Mouse (Mus musculus): ENCODE data around the gene Vmn1r163. TPM values are rescaled to one million over a fixed set of nuclear protein-coding genes. Genes with fewer than 3 reads are reported as not detected.
"Not testable (repeated sequence)": the region's sequence is repeated elsewhere in the genome, so short reads cannot be mapped to it uniquely, and the experiment has no call there.

Gene Vmn1r163
- not detected in 2 replicates for polyA plus RNA-seq (2016; fragmentation: Nextera tagmentation; extraction: Ambion mirVana)

DNA sequence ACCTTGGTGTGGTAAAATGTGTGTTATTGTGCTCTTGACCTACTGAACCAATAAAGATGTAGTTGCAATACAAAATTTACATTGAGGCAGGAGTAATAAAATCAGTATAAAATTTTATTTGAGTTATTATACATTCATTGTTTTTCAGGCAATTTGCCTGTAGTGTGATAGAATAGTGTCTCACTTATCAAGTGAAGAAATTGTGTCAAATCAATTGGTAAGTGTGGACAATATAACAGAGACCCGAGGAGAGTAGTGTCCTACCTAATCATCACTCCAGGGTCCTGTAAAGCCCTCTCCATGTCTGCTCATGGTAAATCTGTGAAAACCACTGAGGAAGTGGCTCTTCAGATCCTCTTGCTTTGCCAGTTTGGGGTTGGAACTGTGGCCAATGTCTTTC lies at the start of gene Vmn1r163:
Gene Vmn1r163, plus strand, starts transcription at position 301 of the 400 bp plus-strand sequence.
- H3K4me3 ChIP-seq: not testable (repeated sequence)

DNA sequence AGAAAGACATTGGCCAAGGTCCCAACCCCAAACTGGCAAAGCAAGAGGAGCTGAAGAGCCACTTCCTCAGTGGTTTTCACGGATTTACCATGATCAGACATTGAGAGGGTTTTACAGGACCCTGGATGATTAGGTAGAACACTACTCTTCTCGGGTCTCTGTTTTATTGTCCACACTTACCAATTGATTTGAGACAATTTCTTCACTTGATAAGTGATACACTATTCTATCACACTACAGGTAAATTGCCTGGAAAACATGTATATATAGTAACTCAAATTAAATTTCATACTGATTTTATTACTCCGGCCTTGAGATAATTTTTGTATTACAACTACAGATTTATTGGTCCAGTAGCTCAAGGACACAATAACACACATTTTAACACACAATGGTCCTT lies 35.5 kb upstream of the Vmn1r163 start, which contains the start of gene Gm4216:
Gene Gm4216, minus strand, starts transcription at position 101 of the 400 bp plus-strand sequence.
- not testable (repeated sequence) for H3K27me3 ChIP-seq (ENCODE audit: low read depth, poor library complexity, severe bottlenecking); H3K4me3 ChIP-seq; H3K27ac ChIP-seq; H3K36me3 ChIP-seq; H3K9me3 ChIP-seq (replicated peaks); DNase-seq (ENCODE audit: low spot score); H3K4me1 ChIP-seq
- no CpG with 5 or more reads among the region's 3 CpGs for WGBS

More for the DNA sequence above, at the start of gene Vmn1r163:
- not testable (repeated sequence) for H3K4me1 ChIP-seq; H3K27me3 ChIP-seq (ENCODE audit: low read depth, poor library complexity, severe bottlenecking); H3K36me3 ChIP-seq; DNase-seq (ENCODE audit: low spot score); H3K27ac ChIP-seq; H3K9me3 ChIP-seq (replicated peaks)
- no CpG with 5 or more reads among the region's 1 CpGs for WGBS

DNA sequence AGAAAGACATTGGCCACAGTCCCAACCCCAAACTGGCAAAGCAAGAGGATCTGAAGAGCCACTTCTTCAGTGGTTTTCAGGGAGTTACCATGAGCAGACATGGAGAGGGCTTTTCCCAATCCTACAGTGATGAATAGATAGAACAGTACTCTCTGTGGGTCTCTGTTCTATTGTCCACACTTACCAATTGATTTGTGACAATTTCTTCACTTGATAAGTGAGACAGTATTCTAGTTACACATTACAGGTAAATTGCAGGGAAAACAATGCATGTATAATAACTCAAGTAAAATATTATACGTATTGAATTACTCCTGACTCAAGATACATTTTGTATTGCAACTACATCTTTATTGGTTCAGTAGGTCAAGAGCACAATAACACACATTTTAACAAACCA lies 12.0 kb downstream of the Vmn1r163 start, which contains the start of gene Gm8720:
Gene Gm8720, minus strand, starts transcription at position 101 of the 400 bp plus-strand sequence.
- H3K27ac ChIP-seq; H3K27me3 ChIP-seq (ENCODE audit: low read depth, poor library complexity, severe bottlenecking); H3K4me3 ChIP-seq; H3K4me1 ChIP-seq; H3K9me3 ChIP-seq (replicated peaks); DNase-seq (ENCODE audit: low spot score); H3K36me3 ChIP-seq: not testable (repeated sequence)
- WGBS: no CpG with 5 or more reads among the region's 1 CpGs

Other genes with a start within 250 kb of the Vmn1r163 start
- gene Vmn1r159, start 211.9 kb upstream of the Vmn1r163 start, polyA plus RNA-seq (2016; fragmentation: Nextera tagmentation; extraction: Ambion mirVana): not detected in 2 replicates
- not detected in 2 replicates for gene Vmn1r160, start 184.3 kb upstream of the Vmn1r163 start, polyA plus RNA-seq (2016; fragmentation: Nextera tagmentation; extraction: Ambion mirVana)
- gene Gm4214, start 70.9 kb upstream of the Vmn1r163 start, polyA plus RNA-seq (2016; fragmentation: Nextera tagmentation; extraction: Ambion mirVana): not detected in 2 replicates
- not detected in 2 replicates for gene Gm4216, start 35.6 kb upstream of the Vmn1r163 start, polyA plus RNA-seq (2016; fragmentation: Nextera tagmentation; extraction: Ambion mirVana)
- not detected in 2 replicates for gene Gm8720, start 11.9 kb downstream of the Vmn1r163 start, polyA plus RNA-seq (2016; fragmentation: Nextera tagmentation; extraction: Ambion mirVana)
- gene Gm10662, start 88.9 kb downstream of the Vmn1r163 start, polyA plus RNA-seq (2016; fragmentation: Nextera tagmentation; extraction: Ambion mirVana): not detected in 2 replicates
- not detected in 2 replicates for gene Vmn1r165, start 161.8 kb downstream of the Vmn1r163 start, polyA plus RNA-seq (2016; fragmentation: Nextera tagmentation; extraction: Ambion mirVana)
- gene Vmn1r166, start 196.1 kb downstream of the Vmn1r163 start, polyA plus RNA-seq (2016; fragmentation: Nextera tagmentation; extraction: Ambion mirVana): not detected in 2 replicates
- not detected in 2 replicates for gene Gm6902, start 223.4 kb downstream of the Vmn1r163 start, polyA plus RNA-seq (2016; fragmentation: Nextera tagmentation; extraction: Ambion mirVana)
- not detected in 2 replicates for gene Nlrp4e, start 245.7 kb downstream of the Vmn1r163 start, polyA plus RNA-seq (2016; fragmentation: Nextera tagmentation; extraction: Ambion mirVana)

Data from limb, embryonic 10.5 days (tissue).